Mouse (Mus musculus) ES-E14 (cell line): ENCODE data around the gene Ints11. TPM values are rescaled to one million over a fixed set of nuclear protein-coding genes. Genes with fewer than 3 reads are reported as not detected.

Experiments used
- DNase-seq: peaks from one replicate; pipeline ENCODE4 v3.0.0-alpha.2; 2013; ENCODE audit warnings: low read depth, low spot score
- H3K27ac ChIP-seq: 2 replicates; pipeline ENCODE4 v1.5.1; 2012; ENCODE audit warnings: low read depth, mild to moderate bottlenecking, low read length, moderate library complexity, mixed read lengths; ENCODE audit not compliant: poor library complexity, insufficient read depth, severe bottlenecking
- H3K36me3 ChIP-seq: 2 replicates; pipeline ENCODE4 v1.6.1; 2012; ENCODE audit warnings: mild to moderate bottlenecking, low read length, moderate library complexity, mixed read lengths; ENCODE audit not compliant: control insufficient read depth, poor library complexity, insufficient read depth, severe bottlenecking
- H3K4me1 ChIP-seq, 2 experiments: fragments of 150-350 bp in 1 of 2; sonication (generic) in 1 of 2; 2 replicates each; pipeline ENCODE4 v1.6.1; 2012; ENCODE audit warnings: low read length in 2 of 2, mild to moderate bottlenecking in 1 of 2, mixed read lengths in 1 of 2; ENCODE audit not compliant: control insufficient read depth in 2 of 2, insufficient read depth in 2 of 2, poor library complexity in 1 of 2
- H3K4me3 ChIP-seq, 2 experiments: fragments of 150-350 bp in 1 of 2; sonication (generic) in 1 of 2; 2 replicates each; pipeline ENCODE4 v1.5.1; 2012; ENCODE audit warnings: low read length in 2 of 2, low read depth in 1 of 2, mild to moderate bottlenecking in 1 of 2, mixed read lengths in 1 of 2; ENCODE audit not compliant: insufficient read depth in 1 of 2, poor library complexity in 1 of 2, severe bottlenecking in 1 of 2
- H3K9ac ChIP-seq: 2 replicates; pipeline ENCODE4 v1.6.1; 2012; ENCODE audit warnings: low read depth, mild to moderate bottlenecking, low read length, mixed read lengths; ENCODE audit not compliant: poor library complexity, insufficient read depth, severe bottlenecking
- H3K9me3 ChIP-seq: fragments of 150-350 bp; sonication (generic); 2 replicates; pipeline ENCODE4 v1.6.1; 2012; ENCODE audit warnings: low read depth, mild to moderate bottlenecking, low read length; ENCODE audit not compliant: control insufficient read depth, insufficient read depth
- CHD2 ChIP-seq: IDR thresholded peaks from 2 replicates; pipeline ENCODE4 v1.6.1; 2014; ENCODE audit warnings: mild to moderate bottlenecking, low read depth, low read length, inconsistent platforms
- HCFC1 ChIP-seq: IDR thresholded peaks from 2 replicates; pipeline ENCODE4 v1.6.1; 2012; ENCODE audit warnings: low read length, inconsistent platforms, borderline replicate concordance; ENCODE audit not compliant: insufficient read depth
- MAFK ChIP-seq: IDR thresholded peaks from 2 replicates; pipeline ENCODE4 v1.6.1; 2014; ENCODE audit warnings: mild to moderate bottlenecking, low read depth, low read length, inconsistent platforms; ENCODE audit not compliant: insufficient read depth
- ZC3H11A ChIP-seq: IDR thresholded peaks from 2 replicates; pipeline ENCODE4 v1.6.1; 2012; ENCODE audit warnings: low read depth, mild to moderate bottlenecking, inconsistent platforms, low read length, borderline replicate concordance
- ZNF384 ChIP-seq: IDR thresholded peaks from 2 replicates; pipeline ENCODE4 v1.6.1; 2012; ENCODE audit warnings: low read depth, low read length, inconsistent platforms
- in situ Hi-C, 2 experiments: fragments of 600-800 bp; cut with MboI; formaldehyde crosslinking; loops; one replicate each; pipeline ENCODE4 v1.15.1; 2025; ENCODE audit warnings: low sequenced_read_pairs in 2 of 2, inconsistent platforms in 1 of 2; ENCODE audit not compliant: unreplicated experiment in 2 of 2
- total RNA-seq: library from RNA; depleted of rRNA; stranded (reverse); fragments of 300-350 nt; gene quantifications from 2 replicates; pipeline ENCODE4 v1.2.3, GENCODE M21; 2012

Ints11 gene
- total RNA-seq, 1 experiment: 106 TPM

DNA sequence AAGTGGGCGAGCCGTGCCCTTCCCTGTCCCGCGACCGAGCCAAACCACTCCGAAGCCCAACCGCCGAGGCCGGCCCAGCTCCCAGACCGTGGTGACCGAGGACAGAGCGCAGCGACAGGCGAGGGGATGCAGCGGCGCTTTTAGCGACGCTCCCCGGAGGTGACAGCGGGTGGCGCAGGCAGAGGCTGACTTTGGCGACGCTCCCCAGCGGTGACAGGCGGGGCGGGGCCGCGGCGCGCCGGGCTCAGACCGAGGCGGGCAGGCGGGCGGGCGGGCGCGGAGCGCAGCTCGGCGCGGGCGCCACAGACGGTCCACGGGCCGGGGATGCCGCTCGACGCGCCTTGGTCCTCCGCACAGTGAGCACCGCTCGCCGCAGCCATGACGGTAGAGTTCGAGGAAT lies 22.7 kb downstream of the Ints11 start:
- Histone ChIP-seq H3K4me1 (peaks cover 12 to 17% of the 10 kb centered on the region in 2 experiments), H3K4me3 (peak overlapping the region; percentile 89 to 90), H3K27ac (peak overlapping the region; percentile 36; the same call in 1 of the 2 replicates), H3K9me3 (no peaks in the 10 kb centered on the region), H3K9ac (peak overlapping the region; percentile 80), H3K36me3 (peaks cover 27% of the 10 kb centered on the region)
- peak; percentile 40 for DNase-seq
- in situ Hi-C loops: no loop called here
- TF ChIP-seq CHD2 (no peak), HCFC1 (no peak), MAFK (no peak), ZNF384 (no peak), ZC3H11A (no peak)

DNA sequence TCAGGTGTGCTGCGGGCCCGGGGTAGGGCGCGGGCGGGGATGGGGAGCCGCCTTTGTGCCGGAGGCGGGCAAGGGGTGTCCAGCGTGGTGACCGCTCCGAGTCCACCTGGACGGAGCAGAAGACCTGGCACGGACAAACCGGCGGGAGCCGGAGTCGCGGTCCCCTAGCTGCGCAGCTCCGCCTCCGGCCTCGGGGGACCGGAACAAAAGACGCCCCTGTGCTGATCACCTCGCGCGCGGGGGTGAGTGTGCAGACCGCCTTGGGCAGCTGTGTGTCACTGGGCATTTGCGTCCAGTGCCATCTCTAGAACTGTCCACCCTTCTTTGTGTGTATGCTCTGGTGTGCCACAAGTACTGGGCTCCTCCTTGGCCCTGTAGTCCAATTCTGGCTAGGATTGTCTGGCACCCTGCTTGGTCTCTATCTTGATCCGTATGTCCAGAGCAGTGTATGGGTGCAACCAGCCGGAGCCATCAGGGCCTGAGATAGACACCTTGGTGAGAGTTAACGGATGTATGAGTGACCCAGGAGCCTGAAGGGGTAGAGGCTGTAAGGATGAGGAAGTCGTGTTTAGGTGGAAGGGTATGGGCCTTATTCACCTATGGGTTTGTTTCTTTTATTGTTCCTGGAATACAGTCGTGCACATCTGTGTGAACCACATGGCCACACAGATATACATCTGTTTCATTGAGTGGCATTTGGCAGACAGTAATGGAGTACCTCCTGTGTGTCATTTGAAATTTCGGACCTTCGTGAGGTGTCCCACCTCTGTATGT lies 23.3 kb downstream of the Ints11 start:
- no peak for TF ChIP-seq HCFC1
- no peak for TF ChIP-seq CHD2
- TF ChIP-seq ZC3H11A: no peak
- DNase-seq: no peak
- peaks cover 23% of the 10 kb centered on the region for H3K36me3 ChIP-seq
- no peak overlapping the region for H3K27ac ChIP-seq
- no peaks in the 10 kb centered on the region for H3K9me3 ChIP-seq
- in situ Hi-C loops: no loop called here
- peak overlapping the region; percentile 80 for H3K9ac ChIP-seq
- H3K4me1 ChIP-seq: peaks cover 12 to 17% of the 10 kb centered on the region in 2 experiments
- H3K4me3 ChIP-seq: peak overlapping the region; percentile 89 to 90

DNA sequence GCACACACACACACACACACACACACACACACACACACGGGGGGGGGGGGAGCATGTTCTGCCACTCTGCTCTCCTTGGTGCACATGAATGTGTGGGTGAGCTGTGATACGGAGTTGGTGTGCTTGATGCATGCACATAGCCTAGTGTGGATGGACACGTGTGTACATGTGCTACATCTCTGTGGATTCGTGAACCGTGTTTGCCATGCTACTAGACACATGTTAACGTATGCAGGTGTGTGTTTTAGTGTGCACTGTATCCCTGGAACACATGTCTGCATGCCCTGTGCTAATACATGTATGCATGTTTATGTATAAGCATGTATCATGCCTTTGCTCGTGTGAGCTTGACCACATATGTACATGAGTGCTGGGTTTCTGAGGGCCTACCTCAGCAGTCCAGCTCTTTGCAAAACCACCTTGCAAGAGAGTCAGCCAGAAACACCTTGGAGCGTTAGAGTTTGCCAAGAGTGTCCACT lies 23.9 kb downstream of the Ints11 start:
- H3K9ac ChIP-seq: no peak overlapping the region
- no peak overlapping the region for H3K4me3 ChIP-seq
- no peaks in the 10 kb centered on the region for H3K9me3 ChIP-seq
- H3K27ac ChIP-seq: no peak overlapping the region
- H3K36me3 ChIP-seq: peaks cover 17% of the 10 kb centered on the region
- no peak for DNase-seq
- in situ Hi-C loops: no loop called here
- TF ChIP-seq ZNF384: no peak
- no peak for TF ChIP-seq CHD2
- no peak for TF ChIP-seq MAFK
- TF ChIP-seq ZC3H11A: no peak
- TF ChIP-seq HCFC1: no peak
- H3K4me1 ChIP-seq: peaks cover 12 to 17% of the 10 kb centered on the region in 2 experiments

DNA sequence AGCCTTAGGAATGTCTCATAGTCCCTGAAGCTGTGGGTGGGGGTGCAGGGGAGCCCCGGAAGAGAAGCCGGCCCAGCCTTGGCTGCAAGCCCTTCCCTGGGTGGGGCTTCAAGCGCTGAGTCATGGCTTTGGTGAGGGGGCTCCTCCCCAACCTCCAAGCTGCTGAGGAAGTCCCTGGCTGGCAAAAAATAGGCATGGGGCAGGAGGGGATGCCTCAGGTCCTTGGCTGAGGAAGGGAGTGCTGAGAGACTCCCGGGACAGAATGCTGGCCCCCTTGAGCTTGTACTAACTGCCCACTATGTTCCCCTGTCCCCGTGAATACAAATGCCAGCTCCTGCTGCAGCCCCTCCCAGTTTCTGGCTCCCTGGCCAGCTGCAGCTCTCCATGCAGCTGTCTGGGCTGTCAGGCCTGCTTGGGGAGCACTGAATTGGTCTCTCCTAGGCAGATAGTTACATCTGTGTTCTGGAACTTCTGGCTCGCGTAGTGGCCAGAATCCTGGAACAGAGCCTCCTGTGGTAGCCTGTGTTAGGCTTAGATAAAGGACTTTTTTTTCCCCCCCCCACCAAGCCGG lies 25.1 kb downstream of the Ints11 start:
- H3K4me3 ChIP-seq: peak overlapping the region; percentile 48 to 72
- no peak for DNase-seq
- in situ Hi-C loops: no loop called here
- H3K36me3 ChIP-seq: peaks cover 11% of the 10 kb centered on the region
- no peaks in the 10 kb centered on the region for H3K9me3 ChIP-seq
- H3K4me1 ChIP-seq: peaks cover 12 to 17% of the 10 kb centered on the region in 2 experiments
- TF ChIP-seq CHD2 (no peak), ZNF384 (no peak), MAFK (peak; percentile 71)
- H3K9ac ChIP-seq: peak overlapping the region; percentile 1
- H3K27ac ChIP-seq: peak overlapping the region; percentile 41
